Mouse (Mus musculus) midbrain, postnatal 0 days (tissue): ENCODE measurements at regions not wholly inside any gene's neighbourhood (a gene's known extent, or its start where the extent isn't known, plus 50 kb on each side); places are given as distances from the start of the nearest gene placed in this dataset.

ENCODE experiments used
- ATAC-seq: fragments of 200-750 bp; cut with Nextera tagmentation; 2 replicates; pipeline ENCODE4 v1.8.0; 2017; ENCODE audit warnings: moderate number of reproducible peaks, mild to moderate bottlenecking, moderate TSS enrichment, moderate library complexity; ENCODE audit not compliant: low FRiP score
- DNase-seq: peaks from one replicate; pipeline ENCODE4 v3.0.0-alpha.2; 2015; ENCODE audit warnings: low spot score
- H3K27ac ChIP-seq: fragments of 300-500 bp; sonication (generic); 2 replicates; pipeline ENCODE4 v1.5.1; 2014; ENCODE audit warnings: low read depth, mild to moderate bottlenecking, low read length, mixed read lengths
- H3K27me3 ChIP-seq: fragments of 300-500 bp; sonication (generic); 2 replicates; pipeline ENCODE4 v1.6.1; 2014; ENCODE audit warnings: low read length, control low read depth, mixed read lengths; ENCODE audit not compliant: insufficient read depth
- H3K36me3 ChIP-seq: fragments of 300-500 bp; sonication (generic); 2 replicates; pipeline ENCODE4 v1.6.1; 2014; ENCODE audit warnings: low read length, control low read depth, mixed read lengths; ENCODE audit not compliant: insufficient read depth
- H3K4me1 ChIP-seq: fragments of 300-500 bp; sonication (generic); 2 replicates; pipeline ENCODE4 v1.6.1; 2014; ENCODE audit warnings: mild to moderate bottlenecking, control low read depth, antibody characterized with exemption, low read length, mixed read lengths; ENCODE audit not compliant: insufficient read depth
- H3K4me2 ChIP-seq: fragments of 300-500 bp; sonication (generic); 2 replicates; pipeline ENCODE4 v1.6.1; 2014; ENCODE audit warnings: low read depth, mild to moderate bottlenecking, low read length, mixed read lengths; ENCODE audit not compliant: poor library complexity, severe bottlenecking
- H3K4me3 ChIP-seq: fragments of 300-500 bp; sonication (generic); 2 replicates; pipeline ENCODE4 v1.5.1; 2014; ENCODE audit warnings: low read depth, mild to moderate bottlenecking, low read length, moderate library complexity
- H3K9ac ChIP-seq: fragments of 300-500 bp; sonication (generic); replicated peaks from 2 replicates; pipeline ENCODE4 v1.6.1; 2014; ENCODE audit warnings: mild to moderate bottlenecking, low read length, moderate library complexity, mixed read lengths; ENCODE audit not compliant: poor library complexity, severe bottlenecking
- H3K9me3 ChIP-seq: fragments of 300-500 bp; sonication (generic); 2 replicates; pipeline ENCODE4 v1.6.1; 2016; ENCODE audit warnings: low read length, control low read depth
- CTCF ChIP-seq: IDR thresholded peaks from 2 replicates; pipeline ENCODE4 v1.5.1; 2016; ENCODE audit warnings: antibody characterized with exemption, mild to moderate bottlenecking
- WGBS: fragments of 180-500 bp; shearing (Covaris S2); extraction: QIAGEN DNeasy Blood & Tissue Kit; methylation state at CpG from one replicate; pipeline ENCODE4 v1.1.7; 2014; 5-methylcytosine and 5-hydroxymethylcytosine counted together

DNA sequence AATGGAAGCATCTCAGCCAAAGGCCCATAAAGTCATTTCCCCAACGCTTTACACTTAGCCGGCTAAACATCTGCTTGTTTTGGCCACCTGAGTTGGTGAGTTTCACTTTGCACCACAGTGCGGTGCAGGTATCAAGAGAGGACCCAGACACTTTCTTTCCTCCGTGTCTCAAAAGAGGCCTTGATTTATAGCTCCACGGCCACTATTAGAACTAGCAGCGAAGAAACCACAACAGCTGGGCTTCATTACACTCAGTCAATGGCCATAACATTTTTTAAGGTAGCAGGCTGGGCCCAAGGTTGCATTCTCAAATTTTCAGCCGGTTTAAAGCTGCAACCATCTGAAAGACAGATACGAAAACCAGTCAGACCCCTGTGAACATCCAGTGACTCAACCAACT lies 103.4 kb downstream of the Mreg start:
- no peak for TF ChIP-seq CTCF
- Histone ChIP-seq H3K9ac (no peak overlapping the region), H3K4me2 (no peak overlapping the region), H3K36me3 (no peaks in the 10 kb centered on the region), H3K27ac (no peak overlapping the region), H3K27me3 (no peaks in the 10 kb centered on the region), H3K4me3 (no peak overlapping the region), H3K4me1 (no peaks in the 10 kb centered on the region), H3K9me3 (no peaks in the 10 kb centered on the region)
- ATAC-seq (no peak), DNase-seq (no peak)
- 95% methylated on average over 8 of the region's 8 CpGs for WGBS

DNA sequence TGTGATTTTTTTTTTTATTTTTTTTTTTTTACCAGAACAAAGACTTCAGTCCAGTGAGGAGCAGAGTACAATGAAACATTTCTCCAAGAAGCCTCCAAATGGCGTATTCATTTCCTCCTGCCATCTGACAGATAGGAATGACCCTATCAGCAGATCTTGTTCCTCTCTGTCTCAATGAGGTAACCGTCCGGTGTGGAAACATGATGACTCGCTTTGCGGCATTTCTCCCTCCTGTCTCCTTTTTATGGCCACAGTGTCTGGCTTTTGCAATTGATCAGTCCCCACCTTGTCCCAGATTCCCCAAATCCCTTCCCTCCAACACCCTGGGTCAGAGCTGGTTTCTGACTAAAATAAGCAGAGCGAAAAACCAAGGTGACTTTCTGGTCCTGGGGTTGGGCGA lies 105.0 kb downstream of the Mreg start:
- ATAC-seq: no peak
- Histone ChIP-seq H3K9ac (no peak overlapping the region), H3K4me2 (no peak overlapping the region), H3K9me3 (no peaks in the 10 kb centered on the region), H3K27me3 (no peaks in the 10 kb centered on the region), H3K4me1 (no peaks in the 10 kb centered on the region), H3K27ac (no peak overlapping the region), H3K4me3 (no peak overlapping the region), H3K36me3 (no peaks in the 10 kb centered on the region)
- TF ChIP-seq CTCF: no peak
- DNase-seq: no peak
- 91% methylated on average over 7 of the region's 7 CpGs for WGBS

GRCm38 (mm10) chr1:72106655-72107054 lies 105.5 kb downstream of the Mreg start:
- Histone ChIP-seq H3K9ac (no peak overlapping the region), H3K9me3 (no peaks in the 10 kb centered on the region), H3K27ac (no peak overlapping the region), H3K4me3 (no peak overlapping the region), H3K4me1 (no peaks in the 10 kb centered on the region), H3K4me2 (no peak overlapping the region), H3K27me3 (no peaks in the 10 kb centered on the region), H3K36me3 (no peaks in the 10 kb centered on the region)
- ATAC-seq: no peak
- 89% methylated on average over 4 of the region's 4 CpGs for WGBS
- no peak for TF ChIP-seq CTCF
- DNase-seq: no peak

DNA sequence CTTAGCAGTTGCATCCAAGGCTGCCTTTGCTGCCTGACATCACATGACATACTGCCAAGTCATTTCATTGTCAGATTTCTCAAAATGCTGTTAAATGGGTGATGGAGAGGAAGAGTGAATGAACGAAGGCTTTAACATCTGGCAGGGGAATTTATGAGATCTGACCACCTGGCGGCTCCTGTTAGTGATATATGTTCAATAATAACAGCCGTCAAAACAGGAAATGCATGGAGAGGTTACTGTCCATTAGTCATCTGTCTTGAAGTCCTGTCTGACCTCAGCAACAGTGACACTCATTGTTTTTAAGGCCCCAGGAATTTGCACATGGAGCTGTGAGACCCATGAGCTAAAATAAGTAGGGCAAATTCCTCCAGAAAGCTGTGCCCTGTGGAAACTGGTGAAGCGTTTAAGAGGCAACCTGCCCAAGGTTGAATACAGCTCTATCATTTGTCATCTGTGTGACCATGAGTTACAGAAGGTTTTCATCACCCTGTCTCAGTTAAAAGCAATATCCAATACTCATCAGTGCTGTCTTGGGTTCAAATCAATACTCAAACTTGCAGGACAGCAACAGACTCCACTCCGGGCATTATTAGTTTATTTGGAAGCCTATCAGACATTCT lies 106.6 kb downstream of the Mreg start:
- TF ChIP-seq CTCF: no peak
- no peak overlapping the region for H3K4me3 ChIP-seq
- H3K4me2 ChIP-seq: no peak overlapping the region
- no peaks in the 10 kb centered on the region for H3K36me3 ChIP-seq
- H3K9ac ChIP-seq: no peak overlapping the region
- H3K4me1 ChIP-seq: no peaks in the 10 kb centered on the region
- H3K27me3 ChIP-seq: no peaks in the 10 kb centered on the region
- no peak overlapping the region for H3K27ac ChIP-seq
- no peak for ATAC-seq
- WGBS: 92% methylated on average over 5 of the region's 5 CpGs
- DNase-seq: no peak
- no peaks in the 10 kb centered on the region for H3K9me3 ChIP-seq

DNA sequence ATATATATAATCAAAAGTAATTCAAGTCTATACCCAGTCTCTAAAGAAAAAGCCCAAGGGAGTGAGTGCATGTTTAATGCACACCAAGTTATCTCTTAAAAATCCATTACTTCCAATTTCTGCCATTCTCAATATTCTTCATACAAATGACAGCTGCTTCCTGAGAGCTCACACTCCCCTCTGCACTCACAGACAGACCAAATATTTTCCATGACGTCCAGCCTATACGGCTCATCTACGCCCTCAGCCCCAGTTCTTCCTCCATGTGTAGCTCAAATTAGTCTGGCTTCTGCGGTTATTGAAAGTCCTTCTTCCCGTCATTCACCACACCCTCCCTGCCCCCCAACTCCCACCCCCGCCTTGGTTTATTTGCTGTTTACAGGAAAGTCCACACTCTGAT lies 108.1 kb downstream of the Mreg start:
- no peak overlapping the region for H3K27ac ChIP-seq
- no peak for ATAC-seq
- WGBS: 89% methylated on average over 6 of the region's 6 CpGs

GRCm38 (mm10) chr1:72103387-72103786 lies 108.7 kb downstream of the Mreg start:
- H3K27ac ChIP-seq: no peak overlapping the region
- WGBS: 92% methylated on average over 6 of the region's 6 CpGs
- DNase-seq: no peak
- no peaks in the 10 kb centered on the region for H3K36me3 ChIP-seq
- H3K4me1 ChIP-seq: no peaks in the 10 kb centered on the region
- H3K4me2 ChIP-seq: no peak overlapping the region
- no peak for ATAC-seq
- no peak overlapping the region for H3K9ac ChIP-seq
- no peak overlapping the region for H3K4me3 ChIP-seq
- H3K9me3 ChIP-seq: no peaks in the 10 kb centered on the region
- no peaks in the 10 kb centered on the region for H3K27me3 ChIP-seq
- TF ChIP-seq CTCF: no peak

More for the DNA sequence above, 108.1 kb downstream of the Mreg start:
- no peaks in the 10 kb centered on the region for H3K36me3 ChIP-seq
- H3K4me3 ChIP-seq: no peak overlapping the region
- TF ChIP-seq CTCF: no peak
- no peaks in the 10 kb centered on the region for H3K27me3 ChIP-seq
- no peak overlapping the region for H3K4me2 ChIP-seq
- H3K9me3 ChIP-seq: no peaks in the 10 kb centered on the region
- DNase-seq: no peak
- H3K9ac ChIP-seq: no peak overlapping the region
- no peaks in the 10 kb centered on the region for H3K4me1 ChIP-seq
